Mouse (Mus musculus) heart, embryonic 12.5 days (tissue): ENCODE results near the gene Eid3. TPM values are rescaled to one million over a fixed set of nuclear protein-coding genes. Genes with fewer than 3 reads are reported as not detected.

Experiments
- ATAC-seq: fragments of 200-750 bp; cut with Nextera tagmentation; 2 replicates; pipeline ENCODE4 v1.8.0; 2017; ENCODE audit warnings: moderate TSS enrichment, moderate library complexity; ENCODE audit not compliant: insufficient number of reproducible peaks, low FRiP score
- H3K27ac ChIP-seq: fragments of 300-500 bp; sonication (generic); 2 replicates; pipeline ENCODE4 v1.5.1; 2016; ENCODE audit warnings: mild to moderate bottlenecking, moderate library complexity; ENCODE audit not compliant: poor library complexity, severe bottlenecking
- H3K27me3 ChIP-seq: fragments of 300-500 bp; sonication (generic); replicated peaks from 2 replicates; pipeline ENCODE4 v1.6.1; 2016; ENCODE audit warnings: mild to moderate bottlenecking, moderate library complexity
- H3K36me3 ChIP-seq: fragments of 300-500 bp; sonication (generic); 2 replicates; pipeline ENCODE4 v1.6.1; 2016; ENCODE audit warnings: mild to moderate bottlenecking, moderate library complexity
- H3K4me1 ChIP-seq: fragments of 300-500 bp; sonication (generic); replicated peaks from 2 replicates; pipeline ENCODE4 v1.6.1; 2016; ENCODE audit warnings: mild to moderate bottlenecking
- H3K4me2 ChIP-seq: fragments of 300-500 bp; sonication (generic); 2 replicates; pipeline ENCODE4 v1.6.1; 2016; ENCODE audit warnings: mild to moderate bottlenecking, moderate library complexity
- H3K4me3 ChIP-seq: fragments of 300-500 bp; sonication (generic); 2 replicates; pipeline ENCODE4 v1.5.1; 2016; ENCODE audit warnings: mild to moderate bottlenecking
- H3K9ac ChIP-seq: fragments of 300-500 bp; sonication (generic); 2 replicates; pipeline ENCODE4 v1.6.1; 2016; ENCODE audit warnings: mild to moderate bottlenecking, moderate library complexity
- H3K9me3 ChIP-seq: fragments of 300-500 bp; sonication (generic); replicated peaks from 2 replicates; pipeline ENCODE4 v1.6.1; 2016; ENCODE audit warnings: mild to moderate bottlenecking, moderate library complexity
- WGBS: fragments of 180-500 bp; shearing (Covaris S2); methylation state at CpG from one replicate; pipeline ENCODE4 v1.1.7; 2016; 5-methylcytosine and 5-hydroxymethylcytosine counted together
- polyA plus RNA-seq: library from polyadenylated mRNA; unstranded; fragments of >200 nt; fragmentation: Nextera tagmentation; extraction: Ambion mirVana; gene quantifications from 2 replicates; pipeline ENCODE4 v1.2.1, GENCODE M21; 2016

The Eid3 gene
- polyA plus RNA-seq, 1 experiment from 2014 or later: 0.31 TPM

DNA sequence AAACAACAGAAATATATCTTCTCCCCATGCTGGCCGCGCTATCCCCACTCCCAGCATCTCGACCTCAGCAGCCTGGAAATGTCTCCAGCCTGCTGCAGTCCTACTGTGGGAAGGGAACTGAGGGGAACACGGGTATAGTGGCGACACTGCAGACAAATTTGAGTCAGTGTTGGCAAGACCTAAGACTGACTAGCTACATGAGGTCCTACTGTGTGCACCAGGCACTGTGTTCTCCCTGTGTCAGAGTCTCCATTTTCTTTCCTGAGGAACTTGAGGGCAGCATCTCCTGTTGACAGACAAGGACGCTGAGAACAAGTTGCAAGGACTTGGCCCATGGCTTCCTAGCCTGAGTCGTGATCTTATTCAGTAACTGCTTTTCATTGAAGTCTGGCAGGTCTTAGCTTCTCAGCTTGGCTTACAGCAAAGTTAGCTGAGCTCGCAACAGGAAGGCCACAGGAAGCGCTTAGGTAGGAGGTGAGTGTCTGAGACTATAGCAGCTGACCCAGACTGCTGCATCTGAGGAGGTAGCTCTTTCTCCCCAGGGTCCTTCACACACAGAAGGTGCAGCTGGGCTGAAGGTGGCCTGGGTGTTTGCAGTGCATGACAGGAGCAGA is 26.1 kb downstream of the Eid3 start:
- Histone ChIP-seq H3K4me1 (peaks cover 47% of the 10 kb centered on the region), H3K27ac (no peak overlapping the region), H3K9ac (no peak overlapping the region; the same call in 1 of the 2 replicates), H3K9me3 (no peaks in the 10 kb centered on the region), H3K36me3 (peaks cover 80% of the 10 kb centered on the region), H3K4me3 (no peak overlapping the region), H3K4me2 (no peak overlapping the region), H3K27me3 (no peaks in the 10 kb centered on the region)
- WGBS: 83% methylated on average over 9 of the region's 9 CpGs
- ATAC-seq: no peak

DNA sequence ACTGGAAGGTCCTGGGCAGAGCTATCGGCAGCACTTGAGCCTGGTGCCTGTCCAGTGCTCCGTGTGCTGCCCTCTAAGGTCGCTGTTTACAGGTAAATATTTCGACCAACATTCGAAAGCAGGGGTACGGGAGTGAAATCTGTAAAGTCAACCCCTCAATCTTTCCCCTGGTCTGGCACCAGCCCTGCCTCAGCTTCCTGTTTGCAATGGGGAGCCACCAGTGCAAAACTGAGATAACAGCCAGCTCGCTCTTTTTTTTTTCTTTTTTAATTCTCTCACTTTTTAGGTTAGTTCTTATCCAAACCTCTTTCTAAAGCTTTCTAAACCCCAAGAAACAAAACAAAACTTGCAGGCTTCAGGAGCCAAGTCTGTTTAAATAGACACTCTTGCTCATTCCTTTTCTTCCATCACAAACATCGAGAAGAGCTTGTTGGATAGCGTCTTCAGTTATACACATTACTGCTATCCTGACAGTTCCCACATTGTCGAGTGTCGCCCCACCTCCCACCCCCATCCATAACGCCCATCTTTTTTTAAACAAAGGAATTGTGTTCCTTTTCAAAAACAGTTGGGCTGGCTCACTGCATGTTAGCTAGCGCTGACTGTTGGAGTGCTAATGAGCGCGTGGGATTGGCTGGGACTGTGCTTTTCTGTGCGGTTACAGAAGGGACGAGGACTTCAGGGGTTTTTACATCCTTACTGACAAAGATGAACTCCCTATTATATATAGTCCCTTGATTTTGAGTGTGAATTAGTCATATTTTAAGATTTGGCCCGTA is 27.6 kb downstream of the Eid3 start:
- H3K4me1 ChIP-seq: peaks cover 46% of the 10 kb centered on the region
- H3K27ac ChIP-seq: no peak overlapping the region
- no peak overlapping the region for H3K9ac ChIP-seq
- no peak overlapping the region for H3K4me2 ChIP-seq
- no peaks in the 10 kb centered on the region for H3K27me3 ChIP-seq
- peaks cover 78% of the 10 kb centered on the region for H3K36me3 ChIP-seq
- WGBS: 77% methylated on average over 18 of the region's 18 CpGs
- no peak for ATAC-seq
- H3K9me3 ChIP-seq: no peaks in the 10 kb centered on the region
- no peak overlapping the region for H3K4me3 ChIP-seq

- Histone ChIP-seq H3K27ac (no peak overlapping the region), H3K4me3 (no peak overlapping the region), H3K4me1 (peaks cover 39% of the 10 kb centered on the region), H3K27me3 (no peaks in the 10 kb centered on the region), H3K9ac (no peak overlapping the region), H3K9me3 (no peaks in the 10 kb centered on the region), H3K4me2 (no peak overlapping the region), H3K36me3 (peaks cover 49% of the 10 kb centered on the region)
- no peak for ATAC-seq
- 90% methylated on average over 13 of the region's 13 CpGs for WGBS
Measured at GRCm38 (mm10) chr10:82897936-82898335, 31.5 kb downstream of the Eid3 start.

DNA sequence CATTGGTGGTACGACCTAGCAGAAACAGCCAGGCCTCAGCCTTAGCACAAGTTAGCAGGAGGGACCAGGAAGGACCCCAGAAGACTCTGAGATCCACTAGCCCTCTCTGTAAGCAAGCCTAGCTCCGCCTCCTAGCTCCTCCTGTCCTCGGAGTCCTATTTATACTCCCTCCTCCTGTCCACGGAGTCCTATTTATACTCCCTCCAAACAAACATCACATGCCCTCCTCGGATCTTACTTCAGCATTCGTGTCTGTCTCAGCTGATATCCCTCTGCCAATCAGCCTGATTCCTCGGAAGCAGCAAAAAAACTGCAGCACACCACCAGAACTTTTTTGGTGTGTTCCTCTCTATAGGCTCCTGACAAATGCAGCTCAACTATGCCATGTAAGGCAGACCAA is 32.5 kb downstream of the Eid3 start:
- Histone ChIP-seq H3K27ac (peak overlapping the region; percentile 24; the same call in 1 of the 2 replicates), H3K4me3 (no peak overlapping the region), H3K27me3 (no peaks in the 10 kb centered on the region), H3K4me2 (peak overlapping the region; percentile 30), H3K4me1 (peaks cover 38% of the 10 kb centered on the region), H3K9me3 (no peaks in the 10 kb centered on the region), H3K36me3 (peaks cover 42% of the 10 kb centered on the region), H3K9ac (no peak overlapping the region)
- whole genome bisulfite sequencing: 31% methylated on average over 7 of the region's 7 CpGs
- no peak; the same call in 1 of the 2 replicates for ATAC-seq

GRCm38 (mm10) chr10:82899810-82900421 is 33.5 kb downstream of the Eid3 start:
- ATAC-seq: peak; percentile 67
- H3K27ac ChIP-seq: no peak overlapping the region
- H3K4me1 ChIP-seq: peaks cover 34% of the 10 kb centered on the region

DNA sequence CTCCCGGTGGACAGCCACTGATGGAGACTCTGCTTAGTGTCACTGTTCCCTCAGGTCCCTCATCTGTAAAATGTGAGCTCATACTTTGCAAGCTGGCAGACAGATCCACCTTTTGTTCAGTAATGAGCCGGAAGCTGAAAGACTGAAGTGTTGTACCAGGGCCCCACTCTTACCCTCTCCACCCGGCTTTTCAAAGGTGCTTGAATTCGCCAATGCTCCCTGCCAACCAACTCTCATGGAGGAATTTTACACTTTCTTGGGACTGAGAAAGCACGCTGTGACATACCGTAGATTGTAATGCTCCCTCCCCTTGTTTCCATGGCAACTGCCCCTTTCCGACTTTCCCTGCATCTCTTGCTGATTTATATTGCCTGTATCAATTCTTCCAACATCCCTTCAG is 34.1 kb downstream of the Eid3 start:
- Histone ChIP-seq H3K27me3 (no peaks in the 10 kb centered on the region), H3K36me3 (peaks cover 27% of the 10 kb centered on the region), H3K4me1 (peaks cover 28% of the 10 kb centered on the region), H3K9ac (no peak overlapping the region), H3K4me3 (no peak overlapping the region), H3K9me3 (no peaks in the 10 kb centered on the region), H3K27ac (no peak overlapping the region), H3K4me2 (peak overlapping the region; percentile 29)
- whole genome bisulfite sequencing: 34% methylated on average over 7 of the region's 7 CpGs
- ATAC-seq: no peak

More at GRCm38 (mm10) chr10:82899810-82900421, 33.5 kb downstream of the Eid3 start:
- Histone ChIP-seq H3K27me3 (no peaks in the 10 kb centered on the region), H3K4me2 (peak overlapping the region; percentile 29), H3K9ac (no peak overlapping the region), H3K4me3 (no peak overlapping the region), H3K9me3 (no peaks in the 10 kb centered on the region), H3K36me3 (peaks cover 34% of the 10 kb centered on the region)
- 38% methylated on average over 16 of the region's 16 CpGs for WGBS

DNA sequence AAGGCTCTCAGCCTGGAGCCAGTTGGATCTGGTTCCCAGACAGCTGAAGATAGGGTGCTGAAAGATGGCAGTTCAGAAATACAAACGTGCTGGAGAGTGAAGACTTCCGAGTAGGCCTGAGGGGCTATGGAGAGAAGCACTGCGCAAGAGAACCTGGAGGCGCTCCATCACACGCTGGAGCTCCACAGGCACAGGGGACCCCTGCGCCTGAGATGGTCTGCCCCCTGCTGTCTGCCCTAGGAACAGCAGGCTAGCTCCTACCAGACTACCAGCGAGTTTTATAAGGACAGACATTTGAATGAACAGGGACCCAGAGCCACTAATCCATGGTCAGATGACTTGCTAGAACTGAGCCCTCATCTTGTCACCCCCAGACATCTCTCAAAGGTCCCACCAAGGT is 35.0 kb downstream of the Eid3 start:
- no peak overlapping the region for H3K9ac ChIP-seq
- no peak overlapping the region for H3K27ac ChIP-seq
- 7% methylated on average over 7 of the region's 7 CpGs for WGBS
- no peak overlapping the region for H3K4me3 ChIP-seq
- H3K9me3 ChIP-seq: no peaks in the 10 kb centered on the region
- H3K27me3 ChIP-seq: no peaks in the 10 kb centered on the region
- ATAC-seq: no peak
- H3K4me2 ChIP-seq: 0 out of 2 replicates have a peak overlapping the region, but pooled peaks have one; percentile 16
- H3K36me3 ChIP-seq: peaks cover 19% of the 10 kb centered on the region
- peaks cover 28% of the 10 kb centered on the region for H3K4me1 ChIP-seq

GRCm38 (mm10) chr10:82908526-82908925 is 42.1 kb downstream of the Eid3 start:
- 64% methylated on average over 7 of the region's 7 CpGs for WGBS
- ATAC-seq: no peak
- no peak overlapping the region for H3K9ac ChIP-seq

DNA sequence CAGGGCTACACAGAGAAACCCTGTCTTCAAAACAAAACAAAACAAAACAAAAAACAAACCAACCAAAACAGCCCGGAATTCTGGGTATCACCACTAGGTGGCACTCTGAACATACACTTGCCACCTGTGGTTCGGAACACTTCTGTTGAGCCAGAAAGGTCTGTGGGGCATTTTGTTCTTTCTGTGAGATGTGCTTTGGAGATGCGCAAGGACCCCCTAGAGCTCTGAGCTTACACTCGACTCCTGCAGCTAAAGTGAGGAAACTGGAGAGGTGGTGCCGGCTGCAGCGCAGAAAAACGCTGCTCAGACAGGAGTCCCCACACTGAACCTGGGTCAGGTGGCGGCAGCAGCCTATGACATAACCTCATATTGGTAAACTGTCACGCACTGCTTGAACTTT is 43.0 kb downstream of the Eid3 start:
- no peaks in the 10 kb centered on the region for H3K36me3 ChIP-seq
- no peak overlapping the region for H3K27ac ChIP-seq
- H3K4me3 ChIP-seq: no peak overlapping the region
- WGBS: 17% methylated on average over 9 of the region's 9 CpGs
- H3K9ac ChIP-seq: no peak overlapping the region
- H3K9me3 ChIP-seq: no peaks in the 10 kb centered on the region
- ATAC-seq: no peak
- H3K4me1 ChIP-seq: 0 out of 2 replicates have a peak, but pooled peaks cover 6% of the 10 kb centered on the region
- 0 out of 2 replicates have a peak, but pooled peaks cover 5% of the 10 kb centered on the region for H3K27me3 ChIP-seq
- H3K4me2 ChIP-seq: peak overlapping the region; percentile 33; the same call in 1 of the 2 replicates

More at GRCm38 (mm10) chr10:82908526-82908925, 42.1 kb downstream of the Eid3 start:
- Histone ChIP-seq H3K4me1 (peaks cover 6% of the 10 kb centered on the region; the same call in 1 of the 2 replicates), H3K27ac (no peak overlapping the region), H3K9me3 (no peaks in the 10 kb centered on the region), H3K36me3 (no peaks in the 10 kb centered on the region), H3K4me2 (no peak overlapping the region), H3K27me3 (0 out of 2 replicates have a peak, but pooled peaks cover 5% of the 10 kb centered on the region), H3K4me3 (no peak overlapping the region)

GRCm38 (mm10) chr10:82910198-82910597 is 43.8 kb downstream of the Eid3 start:
- 0 out of 2 replicates have a peak, but pooled peaks cover 6% of the 10 kb centered on the region for H3K4me1 ChIP-seq
- no peaks in the 10 kb centered on the region for H3K36me3 ChIP-seq
- H3K27me3 ChIP-seq: 0 out of 2 replicates have a peak, but pooled peaks cover 5% of the 10 kb centered on the region
- no peak overlapping the region for H3K4me3 ChIP-seq
- no peak overlapping the region for H3K4me2 ChIP-seq
- no peak overlapping the region for H3K9ac ChIP-seq
- 66% methylated on average over 3 of the region's 3 CpGs for WGBS
- H3K27ac ChIP-seq: no peak overlapping the region
- H3K9me3 ChIP-seq: no peaks in the 10 kb centered on the region
- ATAC-seq: no peak

DNA sequence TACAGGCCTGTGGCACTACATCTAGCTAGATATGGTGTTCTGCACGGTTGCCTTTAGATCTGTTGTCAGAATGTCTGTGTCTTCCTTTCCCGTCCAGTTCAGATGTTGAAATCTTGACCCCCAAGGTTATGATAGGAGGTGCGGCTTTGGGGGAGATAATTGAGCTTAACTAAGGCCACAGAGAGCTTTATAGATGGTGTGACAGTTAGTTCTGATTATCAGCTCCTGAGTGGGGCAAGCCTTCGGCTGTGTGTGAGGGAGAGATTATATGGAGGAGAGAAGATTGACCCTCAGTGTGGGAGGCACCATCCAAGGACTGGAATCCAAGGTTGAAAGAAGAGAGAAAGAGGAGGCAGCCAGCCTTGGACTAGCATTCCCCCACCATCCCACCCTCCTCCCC is 46.8 kb downstream of the Eid3 start:
- H3K4me2 ChIP-seq: no peak overlapping the region
- 0 out of 2 replicates have a peak, but pooled peaks cover 2% of the 10 kb centered on the region for H3K4me1 ChIP-seq
- no peak overlapping the region for H3K9ac ChIP-seq
- no peaks in the 10 kb centered on the region for H3K36me3 ChIP-seq
- no peak for ATAC-seq
- H3K4me3 ChIP-seq: no peak overlapping the region
- WGBS: 57% methylated on average over 4 of the region's 4 CpGs
- H3K27me3 ChIP-seq: 0 out of 2 replicates have a peak, but pooled peaks cover 5% of the 10 kb centered on the region
- H3K27ac ChIP-seq: no peak overlapping the region
- H3K9me3 ChIP-seq: no peaks in the 10 kb centered on the region
